Mouse (Mus musculus) CH12.LX (cell line): ENCODE measurements around the gene Gm27029. TPM values are rescaled to one million over a fixed set of nuclear protein-coding genes. Genes with fewer than 3 reads are reported as not detected.
"Not testable (repeated sequence)": the region's sequence is repeated elsewhere in the genome, so short reads cannot be mapped to it uniquely, and the experiment has no call there.

Experiments used
- DNase-seq: peaks from one replicate; pipeline ENCODE4 v3.0.0-alpha.2; 2013; ENCODE audit errors: extremely low read depth
- H3K27ac ChIP-seq: 2 replicates; pipeline ENCODE4 v1.5.1; 2012; ENCODE audit warnings: low read depth, mild to moderate bottlenecking, control low read depth, moderate library complexity; ENCODE audit not compliant: insufficient read depth
- H3K27me3 ChIP-seq: replicated peaks from 2 replicates; pipeline ENCODE3; 2012; ENCODE audit warnings: inconsistent platforms
- H3K36me3 ChIP-seq, 2 experiments: replicated peaks in 1 of 2; 2 replicates each; pipeline versions ENCODE3 to v1.6.1; 2012; ENCODE audit warnings: inconsistent platforms in 1 of 2, low read length in 1 of 2, mild to moderate bottlenecking in 1 of 2, mixed read lengths in 1 of 2, moderate library complexity in 1 of 2; ENCODE audit not compliant: control insufficient read depth in 1 of 2, insufficient read depth in 1 of 2
- H3K4me1 ChIP-seq, 2 experiments: 2 replicates each; pipeline ENCODE4 v1.6.1; 2012; ENCODE audit warnings: inconsistent platforms in 1 of 2, moderate library complexity in 1 of 2; ENCODE audit not compliant: insufficient read depth in 2 of 2, control insufficient read depth in 1 of 2
- H3K4me2 ChIP-seq: 2 replicates; pipeline ENCODE4 v1.6.1; 2012; ENCODE audit warnings: low read depth, mild to moderate bottlenecking, control low read depth; ENCODE audit not compliant: poor library complexity, insufficient read depth, severe bottlenecking
- H3K4me3 ChIP-seq, 3 experiments: fragments of 150-350 bp in 1 of 3; sonication (generic) in 1 of 3; replicated peaks in 1 of 3; 2 replicates each; pipeline versions ENCODE3 to v1.5.1; 2011 to 2012; ENCODE audit warnings: low read depth in 2 of 3, low read length in 2 of 3, mild to moderate bottlenecking in 2 of 3, moderate library complexity in 2 of 3, control low read depth in 1 of 3, improper control_type of control experiment in 1 of 3, inconsistent platforms in 1 of 3, mixed read lengths in 1 of 3; ENCODE audit not compliant: poor library complexity in 1 of 3
- H3K79me2 ChIP-seq: replicated peaks from 2 replicates; pipeline ENCODE4 v1.6.1; 2012; ENCODE audit warnings: mild to moderate bottlenecking, moderate library complexity; ENCODE audit not compliant: control insufficient read depth, poor library complexity, insufficient read depth, severe bottlenecking; ENCODE audit errors: extremely low read depth
- H3K9ac ChIP-seq: 2 replicates; pipeline ENCODE4 v1.6.1; 2012; ENCODE audit warnings: low read depth, mild to moderate bottlenecking, control low read depth, moderate library complexity; ENCODE audit not compliant: insufficient read depth
- H3K9me3 ChIP-seq: replicated peaks from 2 replicates; pipeline ENCODE3; 2012; ENCODE audit warnings: low read length, inconsistent platforms, mixed read lengths
- CHD1 ChIP-seq: IDR thresholded peaks from 2 replicates; pipeline ENCODE4 v1.6.1; 2012; ENCODE audit warnings: low read depth, low read length, improper control_type of control experiment, inconsistent platforms
- ELF1 ChIP-seq: IDR thresholded peaks from 2 replicates; pipeline ENCODE4 v1.6.1; 2014; ENCODE audit warnings: low read depth, mild to moderate bottlenecking, inconsistent platforms, low read length, improper control_type of control experiment
- EP300 ChIP-seq: IDR thresholded peaks from 2 replicates; pipeline ENCODE4 v1.6.1; 2011; ENCODE audit warnings: low read length, improper control_type of control experiment
- IRF4 ChIP-seq: IDR thresholded peaks from 2 replicates; pipeline ENCODE4 v1.6.1; 2014; ENCODE audit warnings: low read depth, mild to moderate bottlenecking, inconsistent platforms, low read length, improper control_type of control experiment
- JUND ChIP-seq: conservative IDR thresholded peaks from 2 replicates; pipeline ENCODE4 v1.6.1; 2011; ENCODE audit warnings: low read depth, low read length, improper control_type of control experiment
- MAFK ChIP-seq: IDR thresholded peaks from 2 replicates; pipeline ENCODE4 v1.6.1; 2011; ENCODE audit warnings: low read length, improper control_type of control experiment; ENCODE audit not compliant: insufficient replicate concordance
- MAZ ChIP-seq: IDR thresholded peaks from 2 replicates; pipeline ENCODE4 v1.6.1; 2012; ENCODE audit warnings: low read depth, mild to moderate bottlenecking, inconsistent platforms, low read length, improper control_type of control experiment, moderate library complexity
- MEF2A ChIP-seq: IDR thresholded peaks from 2 replicates; pipeline ENCODE4 v1.6.1; 2014; ENCODE audit warnings: low read depth, mild to moderate bottlenecking, inconsistent platforms, low read length, improper control_type of control experiment, borderline replicate concordance
- MXI1 ChIP-seq: IDR thresholded peaks from 2 replicates; pipeline ENCODE4 v1.6.1; 2011; ENCODE audit warnings: mild to moderate bottlenecking, low read depth, low read length, improper control_type of control experiment
- PAX5 ChIP-seq: IDR thresholded peaks from 2 replicates; pipeline ENCODE4 v1.6.1; 2012; ENCODE audit warnings: low read length, inconsistent platforms, mixed read lengths
- POLR2AphosphoS2 ChIP-seq: IDR thresholded peaks from 2 replicates; pipeline ENCODE4 v1.6.1; 2011; ENCODE audit warnings: low read depth, low read length, improper control_type of control experiment
- RAD21 ChIP-seq: IDR thresholded peaks from 2 replicates; pipeline ENCODE4 v1.6.1; 2011; ENCODE audit warnings: low read depth, mild to moderate bottlenecking, low read length, improper control_type of control experiment, moderate library complexity
- RCOR1 ChIP-seq: conservative IDR thresholded peaks from 2 replicates; pipeline ENCODE4 v1.6.1; 2012; ENCODE audit warnings: low read depth, mild to moderate bottlenecking, inconsistent platforms, low read length, improper control_type of control experiment
- TBP ChIP-seq: conservative IDR thresholded peaks from 2 replicates; pipeline ENCODE4 v1.6.1; 2011; ENCODE audit warnings: low read depth, low read length, improper control_type of control experiment
- USF1 ChIP-seq: IDR thresholded peaks from 2 replicates; pipeline ENCODE4 v1.6.1; 2014; ENCODE audit warnings: low read depth, mild to moderate bottlenecking, inconsistent platforms, low read length, improper control_type of control experiment
- ZMIZ1 ChIP-seq: IDR thresholded peaks from 2 replicates; pipeline ENCODE4 v1.6.1; 2012; ENCODE audit warnings: low read depth, mild to moderate bottlenecking, inconsistent platforms, low read length, improper control_type of control experiment
- ZNF384 ChIP-seq: IDR thresholded peaks from 2 replicates; pipeline ENCODE4 v1.6.1; 2012; ENCODE audit warnings: low read depth, low read length, improper control_type of control experiment, inconsistent platforms
- dilution Hi-C: fragments of 300-500 bp; cut with MboI; formaldehyde crosslinking; loops from 2 replicates; pipeline ENCODE4 v1.14.3; 2020; ENCODE audit warnings: low sequenced_read_pairs; ENCODE audit not compliant: extremely low pct_unique_long_range_greater_than_20kb, extremely low pct_ligation_motif_present
- in situ Hi-C: fragments of 300-500 bp; cut with MboI; formaldehyde crosslinking; loops from 3 replicates; pipeline ENCODE4 v1.14.3; 2019; ENCODE audit warnings: low sequenced_read_pairs, low pct_ligation_motif_present, low pct_unique_long_range_greater_than_20kb, mixed read lengths
- polyA plus RNA-seq: library from polyadenylated mRNA; unstranded; fragments of >175 nt; gene quantifications from 2 replicates; pipeline ENCODE4 v1.2.1, GENCODE M21; 2012; ENCODE audit warnings: low read depth; ENCODE audit not compliant: insufficient read length
- total RNA-seq, 2 experiments: library from RNA; depleted of rRNA; stranded (reverse); fragments of 300-350 nt in 1 of 2; fragments of >200 nt in 1 of 2; gene quantifications; 2 replicates each; pipeline ENCODE4 v1.2.3; 2012 to 2014

Gene Gm27029
- total and polyA plus RNA-seq, 3 experiments: 1.7 to 8.3 (median 6.2) TPM

DNA sequence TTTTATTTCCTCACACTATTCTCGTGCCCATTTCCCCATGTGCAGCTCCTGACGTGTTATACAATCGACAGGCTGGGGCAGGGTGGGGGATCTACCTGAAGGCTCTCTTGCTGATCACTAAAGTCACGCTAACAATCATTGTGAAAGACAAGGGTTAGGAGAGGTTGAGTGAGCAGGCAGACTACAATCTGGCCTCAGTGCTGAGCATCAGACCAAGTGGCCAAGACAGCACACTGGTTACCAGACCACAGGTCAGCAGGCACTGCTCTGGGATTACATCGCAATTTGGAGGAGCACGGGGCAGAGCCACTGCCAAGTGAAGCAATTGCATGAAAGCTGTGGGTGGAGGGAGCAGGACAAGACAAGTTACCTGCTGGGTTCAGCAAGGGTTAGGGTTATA lies 45.7 kb downstream of the Gm27029 start:
- Histone ChIP-seq H3K4me2 (no peak overlapping the region), H3K9ac (no peak overlapping the region), H3K27ac (no peak overlapping the region), H3K4me3 (no peak overlapping the region), H3K36me3 (no peaks in the 10 kb centered on the region), H3K27me3 (no peaks in the 10 kb centered on the region), H3K4me1 (peaks cover 12 to 24% of the 10 kb centered on the region in 2 experiments), H3K9me3 (no peaks in the 10 kb centered on the region), H3K79me2 (no peaks in the 10 kb centered on the region)
- dilution Hi-C loops: no loop called here
- in situ Hi-C loops: no loop called here
- no peak for DNase-seq
- TF ChIP-seq ZNF384 (no peak), JUND (no peak), CHD1 (no peak), POLR2AphosphoS2 (no peak), EP300 (no peak), ZMIZ1 (no peak), MAFK (no peak), RCOR1 (no peak), MEF2A (no peak), IRF4 (no peak), PAX5 (no peak), RAD21 (no peak), ELF1 (no peak), USF1 (no peak), MAZ (no peak), TBP (no peak), MXI1 (no peak)

GRCm38 (mm10) chr11:101378196-101378595 lies 46.4 kb downstream of the Gm27029 start:
- H3K36me3 ChIP-seq, dilution Hi-C loops: not testable (repeated sequence)

More at GRCm38 (mm10) chr11:101378196-101378595, 46.4 kb downstream of the Gm27029 start:
- H3K27ac ChIP-seq, H3K27me3 ChIP-seq, H3K4me3 ChIP-seq, H3K9ac ChIP-seq, DNase-seq, H3K9me3 ChIP-seq, H3K79me2 ChIP-seq, H3K4me2 ChIP-seq, in situ Hi-C loops: not testable (repeated sequence)
- H3K4me1 ChIP-seq: peaks cover 15 to 27% of the 10 kb centered on the region in 2 experiments
